Comparison of ENCODE assay signal across 19 mouse cellular contexts in genomic region chr6:34096905-34097304, GRCm38 (mm10).
DNase-seq lines count a peak whose midpoint lies in the region; ATAC-seq and TF ChIP-seq lines count a peak whose summit lies in the region.
"Had no signal": no experiment of that assay in that cellular context is flagged by ENCODE, and none has a peak within 500 bp of the region (broad histone marks: within the 10 kb centered on the region; RNA-seq: fewer than 3 reads in every experiment).

No protein-coding gene starts in this region.

- no peak overlapping the region for H3K4me2 ChIP-seq in lung, embryonic 15.5 days
- H3K4me2 ChIP-seq: embryonic facial prominence, embryonic 13.5 days; forebrain, embryonic 13.5 days; forebrain, embryonic 15.5 days had no signal

- peak; percentile 74 for DNase-seq in heart, adult 11 months
- no peak for DNase-seq in heart, adult 2 months
- no peak for DNase-seq in lung, postnatal 36 days
- DNase-seq: adrenal gland, adult 8-10 months; adrenal gland, postnatal 14 days; adrenal gland, postnatal 36 days; cerebellum, adult 11-12 months; cerebellum, adult 2 months; cerebellum, adult 9-10 months; cerebellum, postnatal 10 days; cerebellum, postnatal 25 days; forebrain, postnatal 0 days had no signal

- no peaks in the 10 kb centered on the region for H3K4me1 ChIP-seq in heart, adult 2 months (ENCODE audit: control insufficient read depth, insufficient read depth, low read length)
- H3K4me1 ChIP-seq in lung, embryonic 15.5 days: 0 out of 2 replicates have a peak, but pooled peaks cover 4% of the 10 kb centered on the region
- H3K4me1 ChIP-seq: embryonic facial prominence, embryonic 13.5 days; forebrain, embryonic 13.5 days; forebrain, embryonic 15.5 days had no signal

- intact Hi-C loops in heart, adult 2 months (cut with DNase I): no loop called here

- no peaks in the 10 kb centered on the region for H3K36me3 ChIP-seq in heart, adult 2 months (ENCODE audit: control insufficient read depth, insufficient read depth, low read length)
- no peaks in the 10 kb centered on the region for H3K36me3 ChIP-seq in lung, embryonic 15.5 days
- H3K36me3 ChIP-seq: embryonic facial prominence, embryonic 13.5 days; forebrain, embryonic 15.5 days had no signal

- H3K79me2 ChIP-seq in heart, adult 2 months (replicated peaks; ENCODE audit: control insufficient read depth, insufficient read depth, low read length): no peaks in the 10 kb centered on the region

- no peak overlapping the region for H3K9ac ChIP-seq in heart, adult 2 months (ENCODE audit: low read depth, low read length)
- H3K9ac ChIP-seq in lung, embryonic 15.5 days: no peak overlapping the region
- H3K9ac ChIP-seq: embryonic facial prominence, embryonic 13.5 days; forebrain, embryonic 13.5 days; forebrain, embryonic 15.5 days; forebrain, postnatal 0 days had no signal

- H3K27me3 ChIP-seq in heart, adult 2 months (ENCODE audit: control insufficient read depth, insufficient read depth, low read length): no peaks in the 10 kb centered on the region
- no peaks in the 10 kb centered on the region for H3K27me3 ChIP-seq in lung, embryonic 15.5 days
- H3K27me3 ChIP-seq: embryonic facial prominence, embryonic 13.5 days; forebrain, embryonic 13.5 days; forebrain, embryonic 15.5 days had no signal

- no peak for TF ChIP-seq POLR2A in heart, adult 2 months (IDR thresholded peaks at IDR 0.05; ENCODE audit: insufficient read depth, low read depth, low read length)

- no peaks in the 10 kb centered on the region for H3K9me3 ChIP-seq in lung, embryonic 15.5 days
- H3K9me3 ChIP-seq: forebrain, embryonic 13.5 days; forebrain, embryonic 15.5 days had no signal

- H3K4me3 ChIP-seq in heart, adult 2 months: no peak overlapping the region
- no peak overlapping the region for H3K4me3 ChIP-seq in lung, embryonic 15.5 days
- H3K4me3 ChIP-seq: embryonic facial prominence, embryonic 13.5 days; forebrain, embryonic 13.5 days; forebrain, embryonic 15.5 days had no signal

- no peak for TF ChIP-seq CTCF in heart, adult 2 months (IDR thresholded peaks at IDR 0.05)

- 79% methylated on average over 4 of the region's 4 CpGs for WGBS in heart, adult 2 months
- 76% methylated on average over 4 of the region's 4 CpGs for WGBS in lung, embryonic 15.5 days

- no peak for ATAC-seq in lung, embryonic 15.5 days (ENCODE audit: borderline replicate concordance, extremely low read depth, low FRiP score, low TSS enrichment)
- no peak for ATAC-seq in granulocyte monocyte progenitor cell, adult 5-6 weeks (replicated peaks; ENCODE audit: poor library complexity, severe bottlenecking)
- ATAC-seq: activated CD4-positive, CD25-positive, alpha-beta regulatory T cell, adult 4 months; forebrain, embryonic 13.5 days; forebrain, embryonic 15.5 days; forebrain, postnatal 0 days; Patski had no signal

- no peak overlapping the region for H3K27ac ChIP-seq in heart, adult 2 months
- H3K27ac ChIP-seq in lung, embryonic 15.5 days: peak overlapping the region; percentile 44; the same call in 1 of the 2 replicates
- H3K27ac ChIP-seq: embryonic facial prominence, embryonic 13.5 days; forebrain, embryonic 13.5 days; forebrain, embryonic 15.5 days had no signal

- no peak for TF ChIP-seq EP300 in heart, adult 2 months (IDR thresholded peaks at IDR 0.05; ENCODE audit: insufficient read depth, low read depth, low read length)
